Mouse (Mus musculus) frontal cortex, postnatal 36 days (tissue): ENCODE data around the gene Ap5m1.

ENCODE experiments used
- DNase-seq, 2 experiments: peaks; one replicate each; pipeline ENCODE4 v3.0.0; 2022; ENCODE audit warnings: low spot score in 2 of 2

The Ap5m1 gene

GRCm38 (mm10) chr14:49127162-49127779, 61.4 kb downstream of the Ap5m1 start:
- DNase-seq: peak in 1 of 2 experiments; percentile 2

- no peak for DNase-seq
Observed at GRCm38 (mm10) chr14:49128544-49129263, 62.8 kb downstream of the Ap5m1 start.

GRCm38 (mm10) chr14:49132391-49132790, 66.5 kb downstream of the Ap5m1 start:
- DNase-seq: no peak

DNA sequence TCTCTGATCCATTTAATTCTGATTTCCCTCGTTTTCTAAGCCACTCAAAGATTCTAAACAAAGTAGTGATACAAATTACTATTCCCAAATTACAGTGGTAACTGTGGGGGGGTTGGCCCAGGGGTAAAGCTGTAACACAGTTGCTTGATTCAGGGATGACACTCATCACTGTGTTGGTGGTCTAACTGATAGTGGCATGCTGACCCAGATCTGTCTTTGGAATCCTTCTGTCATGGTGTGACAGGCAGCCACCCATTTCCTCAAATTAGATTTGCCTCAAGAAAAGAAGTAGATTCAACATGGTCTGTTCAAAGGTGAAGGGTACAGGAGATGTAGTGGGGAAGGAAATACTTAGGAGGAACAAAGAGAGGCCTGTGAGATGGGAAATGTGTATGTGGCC, 72.3 kb downstream of the Ap5m1 start:
- no peak for DNase-seq

DNA sequence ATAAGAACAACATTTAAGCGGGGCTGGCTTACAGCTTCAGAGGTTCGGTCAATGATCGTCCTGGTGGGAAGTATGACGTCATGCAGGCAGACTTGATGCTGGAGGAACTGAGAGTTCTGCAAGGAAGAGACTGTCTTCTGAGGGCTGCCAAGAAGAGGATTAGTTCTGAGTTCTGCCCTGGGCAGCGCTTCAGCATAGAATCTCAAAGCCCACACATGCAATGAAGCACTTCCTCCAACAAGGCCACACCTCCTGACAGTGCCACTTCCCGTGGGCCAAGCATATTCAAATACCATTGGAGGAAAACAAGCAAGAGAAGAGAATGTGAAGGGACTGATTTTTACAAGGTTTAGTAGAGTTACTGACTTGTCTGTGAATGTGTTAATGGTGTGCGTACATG, 74.9 kb downstream of the Ap5m1 start:
- DNase-seq: no peak
